Mouse (Mus musculus) T-helper 17 cell (primary cell): Measurements from ENCODE around the gene Eprs.

ENCODE experiments used
- in situ Hi-C, 2 experiments: fragments of 300-600 bp; cut with MboI, MseI; formaldehyde crosslinking; loops; 1 replicate in 1 of 2; 2 replicates in 1 of 2; pipeline ENCODE4 v1.15.1; 2025; ENCODE audit warnings: high pct_unique_total_duplicates in 2 of 2

The Eprs gene

GRCm38 (mm10) chr1:185362677-185363520, at the start of gene Eprs:
Eprs (plus strand) TSS chr1:185363044.
- in situ Hi-C loops, result no loop called here

- in situ Hi-C loops, result loop anchor here in 1 of 2 experiments (25.0 kb wide), 1 partner anchor 1423 kb away; the partner anchor contains the start of gene Rrp15
Measured at GRCm38 (mm10) chr1:185314546-185314945, 48.3 kb upstream of the Eprs start.

- in situ Hi-C loops, result loop anchor here in 1 of 2 experiments (25.0 kb wide), 1 partner anchor 1421 kb away; the partner anchor contains the start of gene Rrp15
Measured at GRCm38 (mm10) chr1:185315846-185316568, 46.8 kb upstream of the Eprs start.

- in situ Hi-C loops, result loop anchor here in 1 of 2 experiments (5.0 kb wide), 1 partner anchor 86 kb away; no protein-coding TSS in a partner anchor
Measured at GRCm38 (mm10) chr1:185327754-185328345, 35.0 kb upstream of the Eprs start.

GRCm38 (mm10) chr1:185328721-185329610, 33.9 kb upstream of the Eprs start, which contains the start of gene Iars2:
Iars2 (minus strand) TSS chr1:185329396.
- in situ Hi-C loops, result loop anchor here in 1 of 2 experiments (5.0 kb wide), 1 partner anchor 87 kb away; no protein-coding TSS in a partner anchor

- in situ Hi-C loops, result loop anchor here in 1 of 2 experiments (5.0 kb wide), 1 partner anchor 88 kb away; no protein-coding TSS in a partner anchor
Measured at GRCm38 (mm10) chr1:185329851-185330250, 33.0 kb upstream of the Eprs start.

- in situ Hi-C loops, result no loop called here
Measured at GRCm38 (mm10) chr1:185331364-185331763, 31.5 kb upstream of the Eprs start.

- in situ Hi-C loops, result no loop called here
Measured at GRCm38 (mm10) chr1:185331983-185332430, 30.8 kb upstream of the Eprs start, which contains the start of gene Bpnt1. Bpnt1 (plus strand) TSS chr1:185332149.

GRCm38 (mm10) chr1:185333651-185334050, 29.2 kb upstream of the Eprs start:
- in situ Hi-C loops, result no loop called here

GRCm38 (mm10) chr1:185334136-185334535, 28.7 kb upstream of the Eprs start:
- in situ Hi-C loops, result no loop called here

- in situ Hi-C loops, result no loop called here
Measured at GRCm38 (mm10) chr1:185335231-185335765, 27.5 kb upstream of the Eprs start.

- in situ Hi-C loops, result no loop called here
Measured at GRCm38 (mm10) chr1:185336535-185336934, 26.3 kb upstream of the Eprs start.

- in situ Hi-C loops, result no loop called here
Measured at GRCm38 (mm10) chr1:185342441-185342840, 20.4 kb upstream of the Eprs start.

GRCm38 (mm10) chr1:185343422-185343821, 19.4 kb upstream of the Eprs start:
- in situ Hi-C loops, result no loop called here

- in situ Hi-C loops, result no loop called here
Measured at GRCm38 (mm10) chr1:185346188-185346587, 16.7 kb upstream of the Eprs start.

GRCm38 (mm10) chr1:185349741-185350140, 13.1 kb upstream of the Eprs start:
- in situ Hi-C loops, result loop anchor here in 1 of 2 experiments (10.0 kb wide), 1 partner anchor 1975 kb away; no protein-coding TSS in a partner anchor

- in situ Hi-C loops, result loop anchor here in 1 of 2 experiments (10.0 kb wide), 1 partner anchor 1976 kb away; no protein-coding TSS in a partner anchor
Measured at GRCm38 (mm10) chr1:185350611-185351010, 12.2 kb upstream of the Eprs start.

- in situ Hi-C loops, result loop anchor here in 1 of 2 experiments (10.0 kb wide), 1 partner anchor 1977 kb away; no protein-coding TSS in a partner anchor
Measured at GRCm38 (mm10) chr1:185352151-185352550, 10.7 kb upstream of the Eprs start.

- in situ Hi-C loops, result loop anchor here in 1 of 2 experiments (10.0 kb wide), 1 partner anchor 1979 kb away; no protein-coding TSS in a partner anchor
Measured at GRCm38 (mm10) chr1:185353351-185353750, 9.5 kb upstream of the Eprs start.

GRCm38 (mm10) chr1:185354731-185355130, 8.1 kb upstream of the Eprs start:
- in situ Hi-C loops, result loop anchor here in 1 of 2 experiments (10.0 kb wide), 1 partner anchor 1980 kb away; no protein-coding TSS in a partner anchor
